Mouse (Mus musculus) left cerebral cortex, postnatal 4 days (tissue): ENCODE data around the gene Gm11273. TPM values are rescaled to one million over a fixed set of nuclear protein-coding genes. Genes with fewer than 3 reads are reported as not detected.
"Not testable (repeated sequence)": the region's sequence is repeated elsewhere in the genome, so short reads cannot be mapped to it uniquely, and the experiment has no call there.

Experiments used
- DNase-seq: peaks from one replicate; pipeline ENCODE4 v3.0.0-alpha.2; 2022
- intact Hi-C: fragments of 180-260 bp; cut with DNase I; formaldehyde crosslinking; loops from one replicate; pipeline ENCODE4 v1.15.1; 2025
- total RNA-seq, 2 experiments: library from RNA; stranded (reverse); gene quantifications; 2 replicates each; pipeline ENCODE4 v1.2.3; 2021

The Gm11273 gene
- total RNA-seq = 10 to 100 TPM; 36.2 to 49.5 TPM

- intact Hi-C loops, DNase-seq: not testable (repeated sequence)
These were observed at the start of gene Gm11273 for GRCm38 (mm10) chr13:21501182-21501581. Gene Gm11273, minus strand, starts transcription at chr13:21501418.

DNA sequence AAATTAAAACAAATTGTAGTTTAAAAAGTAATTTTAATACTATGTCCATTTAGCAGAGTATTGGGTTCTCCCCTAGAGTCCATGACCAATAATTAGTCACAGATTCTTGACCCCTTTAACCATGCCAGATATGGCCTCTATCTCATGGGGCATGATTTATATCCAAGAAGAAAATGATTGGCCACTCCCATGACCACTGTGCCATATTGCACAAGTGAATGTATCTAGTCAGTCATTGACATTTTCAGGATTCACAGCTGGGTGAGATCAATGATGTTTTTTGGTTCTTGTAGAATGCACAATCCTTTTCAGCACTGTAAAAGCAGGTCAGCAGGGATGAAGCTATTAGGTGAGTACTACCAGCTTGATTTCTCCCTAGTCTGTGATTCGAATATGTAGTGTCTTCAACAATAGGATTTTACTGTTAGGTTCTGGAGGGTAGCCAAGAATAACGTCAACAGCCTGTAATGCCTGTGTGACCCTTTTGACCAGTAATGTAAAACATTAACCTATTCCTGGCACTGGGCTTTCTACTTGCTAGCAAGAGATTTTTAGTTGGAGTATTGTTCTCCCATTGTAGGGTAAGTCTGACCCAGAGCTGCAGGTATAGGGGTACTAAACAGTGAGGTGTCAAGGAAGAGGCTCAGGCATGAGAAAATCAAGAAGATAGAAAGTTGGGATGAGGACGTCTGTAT lies 49.3 kb upstream of the Gm11273 start:
- DNase-seq = no peak
- intact Hi-C loops = no loop called here

DNA sequence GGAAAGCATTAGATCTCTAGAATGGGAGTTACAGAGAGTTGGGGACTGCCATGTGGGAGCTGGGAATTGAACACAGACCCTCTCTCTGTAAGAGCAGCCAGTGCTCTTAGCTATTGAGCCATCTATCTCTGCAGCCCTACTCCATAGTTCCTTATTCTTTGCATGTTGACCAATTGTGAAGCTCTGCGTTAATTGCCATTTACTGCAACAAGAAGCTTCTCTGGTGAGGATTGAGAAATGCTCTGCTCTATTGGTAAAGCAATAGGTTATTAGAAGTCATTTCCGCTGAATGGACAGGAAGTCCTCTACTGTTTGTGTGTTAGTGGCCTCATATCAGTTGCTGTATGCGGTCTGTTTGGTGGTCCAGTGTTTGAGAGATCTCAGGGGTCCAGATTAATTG lies 48.3 kb upstream of the Gm11273 start:
- intact Hi-C loops = no loop called here
- DNase-seq = no peak

GRCm38 (mm10) chr13:21542708-21543107 lies 41.5 kb upstream of the Gm11273 start, which contains the start of gene Olfr1366:
Gene Olfr1366, minus strand, starts transcription at chr13:21542808.
- intact Hi-C loops = no loop called here

GRCm38 (mm10) chr13:21530781-21531201 lies 29.6 kb upstream of the Gm11273 start, which contains the start of gene Zkscan8:
Gene Zkscan8, minus strand, starts transcription at chr13:21531120.
- intact Hi-C loops = no loop called here
- peak; percentile 86 for DNase-seq

More at GRCm38 (mm10) chr13:21542708-21543107, 41.5 kb upstream of the Gm11273 start, which contains the start of gene Olfr1366:
- no peak for DNase-seq

DNA sequence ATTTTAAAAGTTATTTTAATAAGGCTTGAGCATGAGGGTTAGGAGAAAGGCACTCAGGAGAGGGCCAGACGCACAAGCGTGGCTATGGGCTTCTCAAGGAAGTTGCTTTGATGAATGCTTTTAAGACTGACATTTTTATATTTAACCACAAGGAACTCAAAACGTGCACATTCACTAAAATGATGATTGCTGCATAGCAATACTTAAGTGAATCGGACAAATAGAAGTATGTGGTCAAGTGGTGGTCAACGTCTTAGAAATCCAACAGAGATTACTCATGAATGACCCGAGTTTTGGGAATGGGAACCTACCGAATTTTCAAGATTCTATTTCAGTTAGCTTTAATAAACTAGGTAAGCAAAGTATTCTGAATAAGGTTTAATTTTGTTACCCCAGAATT lies 28.9 kb upstream of the Gm11273 start:
- intact Hi-C loops = no loop called here
- no peak for DNase-seq

DNA sequence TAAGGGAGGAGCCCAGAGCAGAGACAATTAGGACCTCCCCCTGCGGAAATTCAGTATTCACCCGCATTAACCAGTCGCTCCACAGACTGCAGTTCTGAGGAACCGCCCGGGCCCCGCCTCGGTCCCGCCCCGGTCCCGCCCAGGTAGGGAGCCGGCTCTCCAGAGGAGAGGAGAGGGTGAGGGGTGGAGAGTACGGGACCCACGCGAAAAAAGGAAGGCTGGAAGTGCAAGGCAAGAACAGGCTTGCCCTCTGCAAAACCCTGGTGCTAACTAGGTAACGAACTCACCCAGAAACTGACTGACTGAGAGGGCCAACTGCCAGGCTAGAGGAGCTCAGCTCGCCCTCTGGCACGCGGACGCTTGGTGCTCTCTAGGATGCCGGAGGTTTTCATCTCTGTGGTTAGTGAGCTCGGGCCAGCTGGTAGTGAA lies 5.0 kb upstream of the Gm11273 start:
- DNase-seq = peak; percentile 83
- intact Hi-C loops = no loop called here

- no peak for DNase-seq
- intact Hi-C loops = no loop called here
These were observed 1.1 kb upstream of the Gm11273 start for GRCm38 (mm10) chr13:21502296-21502695.

DNA sequence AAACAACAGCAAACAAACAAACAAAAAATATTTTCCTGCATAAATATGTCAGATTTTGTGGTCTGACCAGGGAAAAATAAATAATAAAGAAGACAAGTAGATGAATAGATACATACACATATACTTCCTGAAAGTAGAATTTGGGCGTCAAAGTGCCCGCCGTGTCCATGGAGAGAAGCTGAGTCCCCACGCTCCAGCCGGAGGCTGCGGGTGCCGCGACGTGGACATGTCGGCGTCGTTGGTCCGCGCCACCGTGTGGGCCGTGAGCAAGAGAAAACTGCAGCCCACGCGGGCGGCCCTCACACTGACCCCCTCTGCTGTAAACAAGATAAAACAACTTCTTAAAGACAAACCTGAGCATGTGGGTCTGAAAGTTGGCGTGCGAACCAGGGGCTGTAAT lies 6.1 kb downstream of the Gm11273 start, which contains the start of gene AK157302:
Gene AK157302 (plus strand): TSS at position 144 of the 400 bp plus-strand sequence.
- peak; percentile 10 for DNase-seq
- intact Hi-C loops = no loop called here

DNA sequence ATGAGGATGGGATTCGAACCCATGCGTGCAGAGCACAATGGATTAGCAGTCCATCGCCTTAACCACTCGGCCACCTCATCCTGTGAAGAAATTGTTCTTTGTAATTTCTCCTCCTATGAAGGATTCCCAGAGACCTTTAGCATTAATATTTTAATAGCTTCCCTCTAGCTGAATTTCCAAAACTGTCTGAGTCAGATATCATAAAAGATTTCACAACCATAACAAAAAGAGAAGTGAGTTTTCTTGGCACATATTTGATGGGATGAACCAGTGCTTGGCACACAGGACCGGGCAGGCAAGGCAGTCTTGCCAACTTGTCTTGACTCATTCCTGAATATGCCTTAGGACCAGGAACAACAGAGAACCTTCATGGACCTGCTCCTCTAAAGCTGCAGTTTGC lies 8.4 kb downstream of the Gm11273 start:
- intact Hi-C loops = no loop called here
- no peak for DNase-seq

DNA sequence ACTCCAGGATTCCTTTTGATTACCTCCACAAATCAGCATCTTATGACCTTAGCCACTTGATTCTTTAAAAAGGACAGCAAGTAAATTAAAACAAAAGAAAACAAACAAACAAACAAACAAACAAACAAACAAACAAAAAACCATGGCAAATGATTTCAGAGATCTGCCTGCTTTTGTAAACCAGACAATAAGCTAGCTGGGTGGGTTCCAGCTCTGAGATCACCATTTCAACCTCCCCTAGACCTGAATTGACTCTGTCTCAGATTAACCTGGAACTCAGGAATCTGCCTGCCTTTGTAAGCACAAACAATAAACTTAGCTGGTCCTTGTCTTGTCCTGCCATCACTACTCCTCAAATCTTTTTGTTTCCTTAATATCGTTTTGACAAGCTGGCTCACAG lies 14.3 kb downstream of the Gm11273 start:
- DNase-seq = no peak
- intact Hi-C loops = no loop called here

DNA sequence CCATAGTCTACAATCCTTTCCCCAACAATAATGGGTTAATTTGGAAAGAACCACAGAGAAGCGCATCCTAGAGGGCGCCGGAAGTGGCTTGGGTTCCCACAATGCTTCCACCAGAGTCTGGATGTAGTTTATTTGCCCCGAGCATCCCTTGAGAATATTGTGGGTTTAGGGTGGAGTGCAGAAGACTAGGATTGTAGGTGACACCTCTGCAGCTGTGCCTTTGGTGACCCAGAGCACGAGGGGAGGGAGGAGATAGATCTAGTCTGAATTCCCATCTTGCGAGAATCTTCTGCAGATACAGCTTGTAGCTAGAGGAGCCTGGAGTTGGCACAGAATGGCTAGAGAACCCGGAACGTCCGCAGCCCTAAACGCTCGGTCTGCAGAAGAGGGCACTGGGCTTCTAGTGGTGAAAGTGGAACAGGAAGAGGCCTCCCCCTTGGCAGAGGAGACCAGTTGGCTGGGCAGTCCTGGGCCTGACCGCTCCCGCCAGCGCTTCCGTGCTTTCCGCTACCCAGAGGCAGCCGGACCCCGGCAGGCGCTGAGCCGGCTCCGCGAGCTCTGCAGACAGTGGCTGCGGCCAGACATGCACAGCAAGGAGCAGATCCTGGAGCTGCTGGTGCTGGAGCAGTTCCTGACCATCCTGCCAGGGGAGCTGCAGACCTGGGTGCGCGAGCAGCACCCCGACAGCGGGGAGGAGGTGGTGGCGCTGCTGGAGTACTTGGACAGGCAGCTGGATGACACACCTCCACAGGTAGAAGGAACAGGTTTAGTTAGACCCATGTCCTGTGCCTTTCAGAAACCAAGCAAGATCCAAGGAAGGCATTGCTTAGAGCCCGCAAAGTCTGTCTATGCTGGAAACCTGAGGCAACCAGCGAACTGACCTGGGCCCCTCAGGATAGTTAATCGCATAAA lies 22.2 kb downstream of the Gm11273 start, which contains the start of the genes Zkscan4 and Gm10065:
Gene Zkscan4 (plus strand): TSS at position 149 of the 912 bp plus-strand sequence.
Gene Gm10065 (minus strand): TSS at position 683 of the 912 bp plus-strand sequence.
- DNase-seq = peak; percentile 75
- intact Hi-C loops = not testable (repeated sequence)

- intact Hi-C loops = no loop called here
- DNase-seq = no peak
These were observed 28.8 kb downstream of the Gm11273 start for GRCm38 (mm10) chr13:21472427-21472826.

- intact Hi-C loops = no loop called here
- DNase-seq = no peak
These were observed 32.1 kb downstream of the Gm11273 start for GRCm38 (mm10) chr13:21469097-21469496.

DNA sequence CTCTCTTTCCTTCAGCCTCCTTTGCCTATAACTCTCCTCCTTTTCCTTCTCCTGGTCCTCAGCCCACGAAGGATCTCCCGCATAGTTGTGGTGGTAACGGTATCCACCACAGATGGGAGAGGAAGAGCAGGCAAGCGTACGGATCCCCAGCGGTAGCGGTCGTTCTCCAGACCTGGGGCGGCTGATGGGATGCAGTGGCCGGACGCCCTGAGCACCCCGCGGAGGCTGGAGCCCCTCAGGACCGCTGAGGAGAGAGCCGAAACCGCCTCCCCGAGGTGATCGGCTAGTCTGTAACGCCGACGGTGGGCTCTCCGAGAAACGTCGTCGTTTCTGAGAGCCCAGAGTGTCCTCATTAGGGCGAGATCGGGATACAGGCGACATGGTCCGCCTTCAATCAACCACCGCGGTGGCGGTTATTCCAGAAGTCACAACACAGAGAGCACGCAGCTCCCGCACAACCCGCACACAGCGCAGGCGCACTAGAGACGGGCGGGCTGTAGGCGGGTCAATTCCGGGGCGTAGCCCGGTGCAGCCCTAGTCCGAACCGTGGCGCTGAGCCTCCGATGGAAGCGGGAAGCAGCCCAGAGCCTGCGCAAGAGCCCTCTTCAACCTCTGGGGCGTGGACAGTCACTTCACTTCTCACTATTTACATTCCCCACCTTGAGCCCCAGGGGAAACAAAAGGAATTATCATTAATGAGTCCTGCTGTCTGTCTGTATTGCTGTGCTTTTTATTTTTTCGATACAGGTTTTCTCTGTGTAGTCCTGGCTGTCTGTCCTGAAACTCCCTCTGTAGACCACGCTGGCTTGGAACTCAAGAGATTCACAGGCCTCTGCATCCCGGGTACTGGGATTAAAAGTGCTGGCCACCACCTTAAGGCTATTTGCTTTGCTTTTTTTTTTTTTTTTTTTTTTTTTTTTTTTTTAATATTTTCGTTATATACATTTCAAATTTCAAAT lies 32.9 kb downstream of the Gm11273 start, which contains the start of gene Nkapl:
Gene Nkapl (minus strand): TSS at position 449 of the 959 bp plus-strand sequence.
- peak; percentile 80 for DNase-seq
- intact Hi-C loops = no loop called here

DNA sequence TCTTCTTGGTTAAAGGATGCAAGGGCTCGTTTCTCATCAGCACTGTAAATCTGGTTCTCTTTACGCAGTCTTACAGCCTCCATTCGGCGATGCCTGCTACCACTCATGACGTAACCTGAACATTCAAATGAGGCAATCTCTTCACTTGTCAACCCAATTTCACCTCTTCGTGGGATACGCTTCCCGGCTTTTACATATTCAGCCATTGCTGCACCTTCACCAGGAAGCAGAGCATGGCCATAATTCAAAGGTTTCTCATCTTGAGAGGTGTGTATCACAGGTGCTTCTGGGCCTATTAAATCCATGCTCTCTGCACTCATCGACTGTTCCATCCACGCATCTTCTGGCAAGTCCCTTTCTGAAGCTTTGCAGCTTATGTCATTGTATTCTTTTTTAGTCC lies 33.9 kb downstream of the Gm11273 start:
- intact Hi-C loops = no loop called here
- no peak for DNase-seq

- intact Hi-C loops, DNase-seq: not testable (repeated sequence)
These were observed 38.7 kb downstream of the Gm11273 start for GRCm38 (mm10) chr13:21462516-21462915.

GRCm38 (mm10) chr13:21456347-21456746 lies 44.9 kb downstream of the Gm11273 start:
- intact Hi-C loops = no loop called here
- DNase-seq = no peak

GRCm38 (mm10) chr13:21454133-21454532 lies 47.1 kb downstream of the Gm11273 start:
- DNase-seq = no peak
- intact Hi-C loops = no loop called here

DNA sequence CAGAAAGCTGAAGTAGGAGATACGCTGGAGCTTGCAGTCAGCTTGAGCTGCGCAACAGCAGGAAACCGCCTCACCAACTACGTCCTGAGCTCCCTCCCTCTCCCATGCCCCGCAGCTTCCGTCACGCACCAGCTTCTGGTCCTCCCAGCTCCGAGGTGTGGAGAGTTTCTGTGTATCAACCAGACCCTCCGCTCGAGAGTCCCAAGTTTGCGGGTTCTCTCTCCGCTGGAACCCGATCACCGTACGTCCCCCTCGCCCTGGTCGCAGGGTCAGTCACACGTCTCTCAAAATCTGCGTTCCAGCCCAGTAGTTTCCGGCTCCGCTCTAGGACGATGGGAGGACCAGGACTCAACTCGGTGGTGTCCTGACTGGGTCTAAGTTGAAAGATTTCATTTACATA lies 47.8 kb downstream of the Gm11273 start, which contains the start of gene Zscan26:
Gene Zscan26 (minus strand): TSS at position 282 of the 400 bp plus-strand sequence.
- intact Hi-C loops = no loop called here
- peak; percentile 75 for DNase-seq
